Mouse (Mus musculus) splenic B cell, adult 2 months (primary cell): Measurements from ENCODE around the gene Kalrn.

Experiments used
- DNase-seq: peaks from one replicate; pipeline ENCODE4 v3.0.0-alpha.2; 2011; ENCODE audit warnings: low read depth, low spot score
- H3K27me3 ChIP-seq: 2 replicates; pipeline ENCODE4 v1.6.1; 2012; ENCODE audit warnings: mild to moderate bottlenecking, low read length, moderate library complexity, mixed read lengths; ENCODE audit not compliant: control insufficient read depth, poor library complexity, insufficient read depth, severe bottlenecking
- H3K36me3 ChIP-seq: 2 replicates; pipeline ENCODE4 v1.6.1; 2012; ENCODE audit warnings: mild to moderate bottlenecking, low read length, moderate library complexity, mixed read lengths; ENCODE audit not compliant: control insufficient read depth, poor library complexity, insufficient read depth, severe bottlenecking

Kalrn gene

GRCm38 (mm10) chr16:34466649-34467048 lies 106.7 kb downstream of the Kalrn start:
- Histone ChIP-seq H3K36me3 (no peaks in the 10 kb centered on the region), H3K27me3 (no peaks in the 10 kb centered on the region)
- no peak for DNase-seq

GRCm38 (mm10) chr16:34456314-34456713 lies 117.0 kb downstream of the Kalrn start:
- DNase-seq = no peak
- Histone ChIP-seq H3K36me3 (no peaks in the 10 kb centered on the region), H3K27me3 (no peaks in the 10 kb centered on the region)

GRCm38 (mm10) chr16:34445666-34446065 lies 127.7 kb downstream of the Kalrn start:
- Histone ChIP-seq H3K27me3 (no peaks in the 10 kb centered on the region), H3K36me3 (no peaks in the 10 kb centered on the region)
- no peak for DNase-seq

GRCm38 (mm10) chr16:34441704-34442103 lies 131.6 kb downstream of the Kalrn start:
- Histone ChIP-seq H3K36me3 (no peaks in the 10 kb centered on the region), H3K27me3 (no peaks in the 10 kb centered on the region)
- DNase-seq = no peak

- Histone ChIP-seq H3K36me3 (no peaks in the 10 kb centered on the region), H3K27me3 (no peaks in the 10 kb centered on the region)
- DNase-seq = no peak
Measured at GRCm38 (mm10) chr16:34440994-34441414, 132.3 kb downstream of the Kalrn start.

- no peak for DNase-seq
- H3K27me3 ChIP-seq = no peaks in the 10 kb centered on the region
- no peaks in the 10 kb centered on the region for H3K36me3 ChIP-seq
Measured at GRCm38 (mm10) chr16:34440019-34440615, 133.2 kb downstream of the Kalrn start.

- no peaks in the 10 kb centered on the region for H3K36me3 ChIP-seq
- no peaks in the 10 kb centered on the region for H3K27me3 ChIP-seq
Measured at GRCm38 (mm10) chr16:34430131-34430530, 143.2 kb downstream of the Kalrn start.

GRCm38 (mm10) chr16:34427654-34428053 lies 145.7 kb downstream of the Kalrn start:
- Histone ChIP-seq H3K27me3 (no peaks in the 10 kb centered on the region), H3K36me3 (no peaks in the 10 kb centered on the region)
- DNase-seq = no peak

More at GRCm38 (mm10) chr16:34430131-34430530, 143.2 kb downstream of the Kalrn start:
- no peak for DNase-seq

GRCm38 (mm10) chr16:34421473-34421872 lies 151.9 kb downstream of the Kalrn start:
- H3K36me3 ChIP-seq = no peaks in the 10 kb centered on the region
- no peaks in the 10 kb centered on the region for H3K27me3 ChIP-seq
- DNase-seq = no peak

- Histone ChIP-seq H3K27me3 (no peaks in the 10 kb centered on the region), H3K36me3 (no peaks in the 10 kb centered on the region)
- DNase-seq = no peak
Measured at GRCm38 (mm10) chr16:34417966-34418365, 155.4 kb downstream of the Kalrn start.

- no peaks in the 10 kb centered on the region for H3K27me3 ChIP-seq
- DNase-seq = no peak
Measured at GRCm38 (mm10) chr16:34417383-34417782, 155.9 kb downstream of the Kalrn start.

GRCm38 (mm10) chr16:34414581-34414980 lies 158.8 kb downstream of the Kalrn start:
- DNase-seq = no peak
- no peaks in the 10 kb centered on the region for H3K36me3 ChIP-seq
- H3K27me3 ChIP-seq = no peaks in the 10 kb centered on the region

More at GRCm38 (mm10) chr16:34417383-34417782, 155.9 kb downstream of the Kalrn start:
- no peaks in the 10 kb centered on the region for H3K36me3 ChIP-seq

GRCm38 (mm10) chr16:34413868-34414333 lies 159.4 kb downstream of the Kalrn start:
- H3K27me3 ChIP-seq = no peaks in the 10 kb centered on the region
- no peak for DNase-seq
- no peaks in the 10 kb centered on the region for H3K36me3 ChIP-seq

- Histone ChIP-seq H3K27me3 (no peaks in the 10 kb centered on the region), H3K36me3 (no peaks in the 10 kb centered on the region)
- no peak for DNase-seq
Measured at GRCm38 (mm10) chr16:34407036-34407435, 166.3 kb downstream of the Kalrn start.

- Histone ChIP-seq H3K36me3 (no peaks in the 10 kb centered on the region), H3K27me3 (no peaks in the 10 kb centered on the region)
- no peak for DNase-seq
Measured at GRCm38 (mm10) chr16:34405094-34405493, 168.2 kb downstream of the Kalrn start.

- Histone ChIP-seq H3K36me3 (no peaks in the 10 kb centered on the region), H3K27me3 (no peaks in the 10 kb centered on the region)
- no peak for DNase-seq
Measured at GRCm38 (mm10) chr16:34401216-34401615, 172.1 kb downstream of the Kalrn start.
